Mouse (Mus musculus): Measurements from ENCODE around the gene Olfr1493-ps1. TPM values are rescaled to one million over a fixed set of nuclear protein-coding genes. Genes with fewer than 3 reads are reported as not detected.

The Olfr1493-ps1 gene
- total RNA-seq (2021): not detected in 2 replicates
- long read RNA-seq, experiment 1: 0 reads
- long read RNA-seq, experiment 2: 0 reads

DNA sequence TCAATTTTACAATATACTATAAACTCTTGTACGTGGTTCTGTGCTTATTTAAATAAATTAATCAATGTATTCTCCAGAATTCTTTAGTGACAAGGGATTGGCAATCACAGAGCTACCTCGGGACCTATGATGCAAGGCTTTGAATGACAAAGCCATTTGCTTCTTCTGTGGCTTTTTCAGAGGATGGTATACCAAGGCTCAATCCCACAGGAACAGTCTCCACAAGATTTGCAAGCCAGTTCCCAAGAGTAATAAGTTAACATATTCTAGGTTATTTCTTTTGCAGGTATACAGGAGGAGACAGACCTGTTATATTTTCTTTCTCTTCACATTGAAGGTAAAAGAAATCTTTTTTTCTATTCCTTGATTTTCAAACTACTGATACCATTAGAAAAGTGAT, at the start of gene Olfr1493-ps1:
Olfr1493-ps1 (plus strand) TSS at position 301 of the 400 bp plus-strand sequence.
- no peak for DNase-seq

DNA sequence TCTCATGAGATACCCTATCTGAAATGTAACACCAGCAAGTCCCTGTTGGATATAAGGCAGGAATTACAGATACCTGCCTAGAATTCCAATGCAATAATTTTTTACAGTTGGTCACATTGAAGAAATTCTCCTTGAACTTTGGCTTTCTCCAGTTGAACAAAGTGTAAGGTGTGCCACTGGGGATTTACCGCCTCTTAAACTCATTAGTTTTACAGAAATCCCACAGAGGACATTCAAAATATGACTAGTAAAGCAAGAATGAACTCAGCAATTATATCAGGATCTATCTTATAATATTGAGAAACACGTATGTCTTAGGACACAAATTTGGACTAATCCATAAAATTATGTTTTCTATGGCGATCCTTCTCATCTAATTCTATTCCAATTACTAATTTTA, 26.1 kb upstream of the Olfr1493-ps1 start, which contains the start of gene Olfr1491:
Olfr1491 (plus strand) TSS at position 301 of the 400 bp plus-strand sequence.
- DNase-seq: no peak

GRCm38 (mm10) chr19:13739428-13739827, 16.4 kb downstream of the Olfr1493-ps1 start, which contains the start of gene Olfr1494:
TSS of gene Olfr1494 (plus strand) at chr19:13739728.
- DNase-seq: no peak

DNA sequence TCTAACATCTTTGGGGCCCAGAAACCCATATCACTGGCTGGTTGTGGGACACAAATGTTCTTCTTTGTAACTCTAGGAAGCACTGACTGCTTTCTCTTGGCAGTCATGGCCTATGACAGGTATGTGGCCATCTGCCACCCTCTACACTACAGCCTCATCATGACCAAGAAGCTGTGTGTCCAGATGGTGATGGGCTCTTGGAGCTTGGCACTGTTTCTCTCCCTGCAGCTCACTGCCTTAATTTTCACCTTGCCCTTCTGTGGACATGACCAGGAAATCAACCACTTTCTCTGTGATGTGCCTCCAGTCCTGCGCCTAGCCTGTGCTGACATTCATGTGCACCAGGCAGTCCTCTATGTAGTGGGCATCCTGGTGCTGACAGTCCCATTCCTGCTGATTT, 26.3 kb downstream of the Olfr1493-ps1 start:
- DNase-seq: no peak

- DNase-seq: no peak
Observed at GRCm38 (mm10) chr19:13764306-13764705, 41.2 kb downstream of the Olfr1493-ps1 start, which contains the start of gene Olfr1495. TSS of gene Olfr1495 (plus strand) at chr19:13764606.

DNA sequence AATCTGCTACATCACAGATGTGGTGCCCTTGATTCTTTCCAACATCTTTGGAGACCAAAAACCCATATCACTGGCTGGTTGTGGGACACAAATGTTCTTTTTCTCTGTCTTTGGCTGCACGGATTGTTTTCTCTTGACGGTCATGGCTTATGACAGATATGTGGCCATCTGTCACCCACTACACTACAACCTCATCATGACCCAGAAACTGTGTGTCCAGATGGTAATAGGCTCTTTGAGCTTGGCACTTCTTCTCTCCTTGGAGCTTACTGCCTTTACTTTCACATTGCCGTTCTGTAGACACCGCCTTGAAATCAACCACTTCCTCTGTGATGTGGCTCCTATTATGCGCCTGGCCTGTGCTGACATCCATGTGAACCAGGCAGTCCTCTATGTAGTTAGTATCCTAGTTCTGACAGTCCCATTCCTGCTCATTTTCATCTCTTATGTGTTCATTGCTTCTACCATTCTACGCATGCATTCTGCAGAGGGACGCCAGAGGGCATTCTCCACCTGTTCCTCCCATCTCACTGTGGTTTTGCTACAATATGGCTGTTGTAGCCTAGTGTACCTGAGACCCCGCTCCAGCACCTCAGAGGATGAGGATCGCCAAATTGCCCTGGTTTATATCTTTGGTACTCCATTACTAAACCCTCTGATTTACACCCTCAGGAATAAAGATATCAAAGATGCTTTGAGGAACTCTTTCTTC, 45.6 kb downstream of the Olfr1493-ps1 start:
- no peak for DNase-seq

GRCm38 (mm10) chr19:13777578-13777977, 54.5 kb downstream of the Olfr1493-ps1 start, which contains the start of gene Olfr1496:
TSS of gene Olfr1496 (plus strand) at chr19:13777878.
- no peak for DNase-seq

Other genes with a start within 250 kb of the Olfr1493-ps1 start
- not detected in 2 replicates for gene Olfr1475, start 243.1 kb upstream of the Olfr1493-ps1 start, total RNA-seq (2021)
- not detected in 2 replicates for gene Olfr1477, start 222.7 kb upstream of the Olfr1493-ps1 start, total RNA-seq (2021)
- not detected in 2 replicates for gene Olfr1480, start 195.4 kb upstream of the Olfr1493-ps1 start, total RNA-seq (2021)
- not detected in 2 replicates for gene Olfr1484, start 139.8 kb upstream of the Olfr1493-ps1 start, total RNA-seq (2021)
- not detected in 2 replicates for gene Olfr1487, start 105.9 kb upstream of the Olfr1493-ps1 start, total RNA-seq (2021)
- not detected in 2 replicates for gene Olfr1489, start 91.7 kb upstream of the Olfr1493-ps1 start, total RNA-seq (2021)
- gene Olfr1490, start 72.2 kb upstream of the Olfr1493-ps1 start, total RNA-seq (2021): not detected in 2 replicates
- gene Olfr1491, start 26.0 kb upstream of the Olfr1493-ps1 start, total RNA-seq (2021): not detected in 2 replicates
- not detected in 2 replicates for gene Olfr1494, start 16.4 kb downstream of the Olfr1493-ps1 start, total RNA-seq (2021)
- gene Olfr1495, start 41.3 kb downstream of the Olfr1493-ps1 start, total RNA-seq (2021): not detected in 2 replicates
- gene Olfr1496, start 54.6 kb downstream of the Olfr1493-ps1 start, total RNA-seq (2021): not detected in 2 replicates
- gene Olfr1497, start 74.9 kb downstream of the Olfr1493-ps1 start, total RNA-seq (2021): not detected in 2 replicates
- gene Olfr1499, start 96.2 kb downstream of the Olfr1493-ps1 start, total RNA-seq (2021): not detected in 2 replicates
- not detected in 2 replicates for gene Olfr1500, start 107.2 kb downstream of the Olfr1493-ps1 start, total RNA-seq (2021)
- gene Olfr1501, start 127.4 kb downstream of the Olfr1493-ps1 start, total RNA-seq (2021): not detected in 2 replicates
- gene Olfr1502, start 138.5 kb downstream of the Olfr1493-ps1 start, total RNA-seq (2021): not detected in 2 replicates
- gene Olfr1504, start 174.7 kb downstream of the Olfr1493-ps1 start, total RNA-seq (2021): not detected in 2 replicates
- gene Olfr1505, start 190.3 kb downstream of the Olfr1493-ps1 start, total RNA-seq (2021): not detected in 2 replicates

Data from adrenal gland, postnatal 14 days (tissue).